Comparison of ENCODE assay signal across 8 mouse cellular contexts in genomic region chr7:38227900-38228298, GRCm38 (mm10). TPM values are rescaled to one million over a fixed set of nuclear protein-coding genes. Genes with fewer than 3 reads are reported as not detected.
DNase-seq lines count a peak whose midpoint lies in the region; ATAC-seq and TF ChIP-seq lines count a peak whose summit lies in the region.

Plekhf1 (minus strand) TSS chr7:38228016.

- H3K4me3 ChIP-seq in heart, embryonic 14.5 days (ENCODE audit: control insufficient read depth in 1 of 2, insufficient read depth in 1 of 2, low read depth in 1 of 2, low read length in 2 of 2): peak within 1 kb of the TSS; percentile 52 to 74
- H3K4me3 ChIP-seq in liver, embryonic 11.5 days (ENCODE audit: low read depth, low read length): peak within 1 kb of the TSS; percentile 69
- peak within 1 kb of the TSS; percentile 80 for H3K4me3 ChIP-seq in myocyte

- H3K4me2 ChIP-seq in heart, embryonic 14.5 days (ENCODE audit: low read length): peak within 1 kb of the TSS; percentile 65
- peak within 1 kb of the TSS; percentile 96 for H3K4me2 ChIP-seq in liver, embryonic 11.5 days
- H3K4me2 ChIP-seq in myocyte (ENCODE audit: low read depth): peak within 1 kb of the TSS; percentile 85

- peak within 1 kb of the TSS; percentile 34 for H3ac ChIP-seq in myocyte (ENCODE audit: control insufficient read depth, insufficient read length)

- H3K9me3 ChIP-seq in heart, embryonic 14.5 days (ENCODE audit: control insufficient read depth, low read length): no peaks in the 10 kb centered on the region
- no peaks in the 10 kb centered on the region for H3K9me3 ChIP-seq in liver, embryonic 11.5 days (ENCODE audit: control insufficient read depth, low read length)

- H3K36me3 ChIP-seq in heart, embryonic 14.5 days (ENCODE audit: control insufficient read depth, insufficient read depth, low read length): no peaks in the 10 kb centered on the region
- no peaks in the 10 kb centered on the region for H3K36me3 ChIP-seq in liver, embryonic 11.5 days (ENCODE audit: control insufficient read depth, insufficient read depth, low read length)
- no peaks in the 10 kb centered on the region for H3K36me3 ChIP-seq in myocyte (ENCODE audit: control insufficient read depth, insufficient read depth)

- H3K4me1 ChIP-seq in heart, embryonic 14.5 days (ENCODE audit: control insufficient read depth in 2 of 2, insufficient read depth in 2 of 2, low read length in 2 of 2): peaks cover 12 to 31% of the 10 kb centered on the region in 2 experiments
- H3K4me1 ChIP-seq in liver, embryonic 11.5 days (replicated peaks; ENCODE audit: control insufficient read depth, insufficient read depth, low read length): no peaks in the 10 kb centered on the region; the same call in none of the 2 replicates

- H3K9ac ChIP-seq in heart, embryonic 14.5 days (ENCODE audit: low read length): peak within 1 kb of the TSS; percentile 71
- H3K9ac ChIP-seq in liver, embryonic 11.5 days (ENCODE audit: low read depth, low read length): peak within 1 kb of the TSS; percentile 69

- H3K27ac ChIP-seq in heart, embryonic 14.5 days (replicated peaks in 1 of 2; ENCODE audit: control insufficient read depth in 1 of 2, insufficient read depth in 1 of 2, low read depth in 2 of 2, low read length in 2 of 2): peak within 1 kb of the TSS; percentile 53 to 60; a peak in 3 of 4 replicates
- peak within 1 kb of the TSS; percentile 32; the same call in 1 of the 2 replicates for H3K27ac ChIP-seq in liver, embryonic 11.5 days (ENCODE audit: low read depth, low read length)

- WGBS in heart, embryonic 14.5 days: under 1% methylated on average over 36 of the region's 36 CpGs
- under 1% methylated on average over 36 of the region's 36 CpGs for WGBS in liver, embryonic 11.5 days

- peak; percentile 92 for ATAC-seq in heart, embryonic 14.5 days (ENCODE audit: insufficient number of reproducible peaks, insufficient read depth, low FRiP score, low read depth)
- ATAC-seq in liver, embryonic 11.5 days (replicated peaks; ENCODE audit: low FRiP score): peak; percentile 94

- peak; percentile 83 for TF ChIP-seq POLR2A in myocyte (IDR thresholded peaks at IDR 0.05; ENCODE audit: insufficient read length, low read depth)

- peaks cover 36% of the 10 kb centered on the region for H3K79me2 ChIP-seq in myocyte (ENCODE audit: control insufficient read depth, insufficient read depth)

- peaks cover 7% of the 10 kb centered on the region for H3K27me3 ChIP-seq in heart, embryonic 14.5 days (ENCODE audit: control insufficient read depth, insufficient read depth, low read length)
- peaks cover 9% of the 10 kb centered on the region; the same call in 1 of the 2 replicates for H3K27me3 ChIP-seq in liver, embryonic 11.5 days (replicated peaks; ENCODE audit: control insufficient read depth, insufficient read depth, low read length)
- no peaks in the 10 kb centered on the region for H3K27me3 ChIP-seq in myocyte (ENCODE audit: control insufficient read depth, insufficient read depth, insufficient read length)

- DNase-seq in CD8-positive naive resting alpha-beta T cell, adult 2 months (ENCODE audit: low read depth in 2 of 2, low spot score in 2 of 2): peak; percentile 11 to 22
- DNase-seq in c-Kit-negative CD71-positive TER-119-positive erythroid progenitor cells, embryonic 14.5 days (ENCODE audit: low read depth, low spot score): peak; percentile 51
- peak; percentile 88 for DNase-seq in fibroblast of lung, adult 2 months (ENCODE audit: low read depth)
- DNase-seq in kidney, postnatal 10 days: peak; percentile 98
- peak; percentile 88 for DNase-seq in liver, embryonic 11.5 days (ENCODE audit: low spot score)
- peak; percentile 75 to 85 for DNase-seq in spleen, postnatal 4 days (ENCODE audit: low spot score in 2 of 2)

TF ChIP-seq in myocyte, 11 proteins besides CTCF, POLR2A, EP300 and RAD21:
- TF ChIP-seq POLR2AphosphoS2 (IDR thresholded peaks at IDR 0.05; ENCODE audit: insufficient read length, low read depth) (peak; percentile 88), TCF3 (IDR thresholded peaks at IDR 0.05; ENCODE audit: insufficient read length, low read depth) (no peak), MAX (IDR thresholded peaks at IDR 0.05; ENCODE audit: low read depth) (no peak), USF1 (IDR thresholded peaks at IDR 0.05; ENCODE audit: low read depth) (no peak), MYOD1 (IDR thresholded peaks at IDR 0.05; ENCODE audit: control insufficient read depth in 1 of 3, insufficient read length in 2 of 3, low read depth in 2 of 3) (peak in 1 of 3 experiments; percentile 10), E2F4 (IDR thresholded peaks at IDR 0.05; ENCODE audit: insufficient read depth) (no peak), CEBPB (IDR thresholded peaks at IDR 0.05; ENCODE audit: insufficient read depth, poor library complexity, severe bottlenecking) (no peak), MYOG (IDR thresholded peaks at IDR 0.05; ENCODE audit: control insufficient read depth in 1 of 3, insufficient read depth in 1 of 3, insufficient read length in 2 of 3, low read depth in 2 of 3) (no peak), TCF12 (IDR thresholded peaks at IDR 0.05; ENCODE audit: insufficient read depth, poor library complexity, severe bottlenecking) (no peak), SRF (IDR thresholded peaks at IDR 0.05; ENCODE audit: control insufficient read depth, insufficient read length, low read depth) (no peak), REST (IDR thresholded peaks at IDR 0.05; ENCODE audit: insufficient read depth, insufficient read length) (no peak)

RNA-seq across cellular contexts. Expression of gene Plekhf1, which starts in this region (rescaled TPM):
- polyA plus RNA-seq in heart, embryonic 14.5 days (2014; fragmentation: Nextera tagmentation; extraction: Ambion mirVana): 4.0 TPM in 2 replicates
- 0.67 and 1.2 TPM in 2 replicates for polyA plus RNA-seq in liver, embryonic 11.5 days (2014; fragmentation: Nextera tagmentation; extraction: Ambion mirVana)
- 3.0 TPM for polyA plus RNA-seq in myocyte (2012; fragmentation: generic; extraction: Trizol)

Comparison
In these comparisons a context has a peak if more than half of its experiments do, and no peak if none do; other contexts are left out.
1. Peak in every context shown above with its lines: DNase-seq, ATAC-seq, H3K4me3 ChIP-seq and H3K27ac ChIP-seq.
2. DNase-seq: peak in every context shown above with its lines; median percentile 98 in kidney, postnatal 10 days; 88 in fibroblast of lung, adult 2 months; 88 in liver, embryonic 11.5 days; 80 in spleen, postnatal 4 days; 51 in c-Kit-negative CD71-positive TER-119-positive erythroid progenitor cells, embryonic 14.5 days; 16 in CD8-positive naive resting alpha-beta T cell, adult 2 months.